Mouse (Mus musculus) bone marrow macrophage, adult 2 months (primary cell): ENCODE results near the gene B4galt4.

Source experiments
- CTCF ChIP-seq: IDR thresholded peaks from 2 replicates; pipeline ENCODE4 v1.5.1; 2012; ENCODE audit warnings: low read depth, mild to moderate bottlenecking, low read length, moderate library complexity
- POLR2A ChIP-seq: IDR thresholded peaks from 2 replicates; pipeline ENCODE4 v1.6.1; 2012; ENCODE audit warnings: mild to moderate bottlenecking, low read depth, low read length, borderline replicate concordance

DNA sequence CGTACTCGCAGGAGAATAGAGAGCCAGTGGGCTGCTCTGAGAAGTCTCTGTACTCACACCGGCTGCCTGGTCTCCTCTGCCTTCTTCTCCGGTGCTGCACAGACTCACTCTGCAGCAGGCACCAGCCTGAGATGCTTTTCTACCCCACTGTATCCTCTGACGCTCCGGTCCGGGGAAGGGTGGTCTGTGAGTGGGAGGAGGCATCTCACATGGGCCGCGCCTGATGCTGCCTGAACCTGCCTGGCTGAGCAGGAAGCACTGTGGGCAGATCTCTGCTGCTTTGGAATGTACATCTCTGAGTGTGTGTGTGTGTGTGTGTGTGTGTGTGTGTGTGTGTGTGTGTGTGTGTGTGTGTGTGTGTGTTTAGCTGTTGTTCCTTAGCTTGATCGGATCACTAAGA, 58.0 kb downstream of the B4galt4 start, which contains the start of gene Upk1b:
- TF ChIP-seq CTCF, result no peak
- TF ChIP-seq POLR2A, result no peak
